Mouse (Mus musculus): ENCODE data around the gene Nudt9. TPM values are rescaled to one million over a fixed set of nuclear protein-coding genes. Genes with fewer than 3 reads are reported as not detected.
"Not testable (repeated sequence)": the region's sequence is repeated elsewhere in the genome, so short reads cannot be mapped to it uniquely, and the experiment has no call there.

Gene Nudt9
- polyA plus RNA-seq, 1 experiment from 2014 or later = 62.8 TPM

DNA sequence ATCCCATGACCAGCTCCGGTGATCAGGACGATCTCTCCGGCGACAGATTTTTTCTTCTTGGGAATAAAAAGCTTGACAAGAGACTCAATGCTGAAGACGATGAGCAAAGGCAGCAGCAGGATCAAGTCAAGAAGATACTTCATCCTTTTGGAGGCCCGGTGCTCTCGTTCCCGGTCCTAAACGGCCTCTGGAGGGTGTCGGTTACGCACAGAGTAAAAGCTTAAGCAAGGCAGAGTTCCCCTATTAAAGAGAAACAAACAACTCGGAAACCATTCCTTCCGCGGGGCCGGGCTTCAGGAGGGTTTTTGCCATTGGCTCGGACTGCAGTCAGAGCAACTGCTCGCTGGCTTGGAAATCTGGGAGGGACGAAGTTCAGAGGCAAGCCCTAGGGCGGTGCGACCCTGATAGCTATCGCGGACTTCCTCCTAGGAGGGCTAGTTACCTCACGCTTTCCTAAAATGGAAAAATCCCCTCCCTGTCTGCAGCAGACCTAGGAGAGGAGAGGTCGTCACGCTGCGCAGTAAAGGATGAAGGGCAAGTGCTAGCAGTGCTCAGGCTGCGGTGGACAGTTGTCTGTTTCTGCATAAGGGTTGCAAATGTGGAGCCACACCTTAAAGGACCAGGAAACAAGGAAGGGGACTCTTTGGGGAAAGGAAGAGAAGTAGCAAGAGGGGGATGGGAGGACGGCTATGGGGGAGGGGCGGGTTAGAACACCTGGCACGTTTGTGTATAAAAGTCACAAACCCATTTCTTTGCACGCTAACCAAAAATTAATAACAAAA lies 24.3 kb upstream of the Nudt9 start, which contains the start of gene Hsd17b11:
Gene Hsd17b11 (minus strand): TSS at position 323 of the 782 bp plus-strand sequence.
- Histone ChIP-seq H3K9me3 (no peaks in the 10 kb centered on the region), H3K36me3 (no peaks in the 10 kb centered on the region), H3K4me2 (peak within 1 kb of the TSS; percentile 76), H3K27me3 (replicated peaks) (no peaks in the 10 kb centered on the region), H3K4me3 (replicated peaks) (peak within 1 kb of the TSS; percentile 55), H3K9ac (peak within 1 kb of the TSS; percentile 50), H3K27ac (peak within 1 kb of the TSS; percentile 91), H3K4me1 (0 out of 2 replicates have a peak, but pooled peaks cover 11% of the 10 kb centered on the region)
- WGBS = under 1% methylated on average over 31 of the region's 31 CpGs
- ATAC-seq (ENCODE audit: insufficient read depth, low FRiP score, low read depth) = peak; percentile 95

DNA sequence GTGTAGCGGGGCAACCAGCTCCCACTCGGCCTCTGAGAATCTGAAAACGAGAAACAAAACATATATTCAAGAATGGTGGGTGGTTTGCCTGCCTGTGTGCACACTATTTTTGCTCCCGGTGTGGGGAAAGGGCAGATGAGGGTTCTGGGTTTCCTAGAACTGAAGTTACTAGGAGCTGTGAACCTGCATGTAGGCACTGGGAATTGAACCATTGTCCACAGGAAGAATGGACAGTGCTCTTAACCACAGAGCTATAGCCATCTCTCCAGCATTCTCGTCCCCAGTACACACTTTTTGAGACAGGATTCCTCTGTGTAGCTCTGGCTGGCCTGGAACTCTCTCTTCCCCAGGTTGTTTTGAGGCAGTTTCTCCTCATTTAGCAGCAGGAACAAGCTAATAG lies 23.5 kb upstream of the Nudt9 start:
- H3K4me3 ChIP-seq (replicated peaks) = peak overlapping the region; percentile 55; the same call in 1 of the 2 replicates
- H3K4me1 ChIP-seq = 0 out of 2 replicates have a peak, but pooled peaks cover 11% of the 10 kb centered on the region
- H3K9me3 ChIP-seq = no peaks in the 10 kb centered on the region
- no peak overlapping the region for H3K9ac ChIP-seq
- H3K27ac ChIP-seq = peak overlapping the region; percentile 91; the same call in 1 of the 2 replicates
- no peaks in the 10 kb centered on the region for H3K36me3 ChIP-seq
- peak overlapping the region; percentile 76 for H3K4me2 ChIP-seq
- 41% methylated on average over 5 of the region's 5 CpGs for WGBS
- H3K27me3 ChIP-seq (replicated peaks) = no peaks in the 10 kb centered on the region
- no peak for ATAC-seq (ENCODE audit: insufficient read depth, low FRiP score, low read depth)

DNA sequence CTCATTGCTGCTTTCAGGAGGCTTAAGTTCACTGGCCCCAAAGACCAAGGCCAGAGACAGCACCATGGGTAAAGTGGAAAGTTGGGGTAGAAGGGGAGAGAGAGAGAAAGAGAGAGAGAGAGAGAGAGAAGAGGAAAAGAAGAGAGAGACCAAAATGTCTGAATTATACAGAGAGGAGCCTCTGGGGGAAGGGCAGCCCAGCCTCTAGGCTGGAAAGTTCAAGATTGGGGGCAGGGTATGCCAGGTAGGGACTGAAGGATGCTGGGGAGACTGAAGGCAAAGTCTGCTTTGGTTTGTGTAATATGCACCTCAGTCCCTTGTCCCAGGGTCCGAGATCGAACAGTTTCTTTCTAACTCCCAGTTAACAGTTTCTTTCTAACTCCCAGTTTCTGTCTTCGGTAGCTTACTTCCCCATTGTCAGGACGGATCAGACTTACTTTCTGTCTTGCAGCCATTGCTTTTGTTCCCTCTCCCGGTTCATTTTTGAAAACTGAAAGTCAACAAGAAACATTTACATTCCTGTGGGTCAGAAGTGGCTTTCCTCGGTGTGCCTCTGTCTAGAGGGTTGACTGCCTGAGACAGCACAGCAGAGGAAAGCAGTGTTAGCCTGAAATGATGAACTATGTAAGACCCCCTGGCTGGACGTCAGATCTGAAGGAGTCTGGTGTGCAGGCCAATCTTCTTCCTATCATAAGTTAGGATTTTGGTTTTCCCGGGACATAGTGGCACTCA lies 22.7 kb upstream of the Nudt9 start:
- Histone ChIP-seq H3K4me1 (0 out of 2 replicates have a peak, but pooled peaks cover 11% of the 10 kb centered on the region), H3K9ac (no peak overlapping the region), H3K27ac (no peak overlapping the region; the same call in 1 of the 2 replicates), H3K4me3 (replicated peaks) (no peak overlapping the region), H3K9me3 (no peaks in the 10 kb centered on the region), H3K4me2 (0 out of 2 replicates have a peak overlapping the region, but pooled peaks have one; percentile 5), H3K27me3 (replicated peaks) (no peaks in the 10 kb centered on the region), H3K36me3 (no peaks in the 10 kb centered on the region)
- ATAC-seq (ENCODE audit: insufficient read depth, low FRiP score, low read depth) = no peak
- WGBS = 55% methylated on average over 8 of the region's 8 CpGs

DNA sequence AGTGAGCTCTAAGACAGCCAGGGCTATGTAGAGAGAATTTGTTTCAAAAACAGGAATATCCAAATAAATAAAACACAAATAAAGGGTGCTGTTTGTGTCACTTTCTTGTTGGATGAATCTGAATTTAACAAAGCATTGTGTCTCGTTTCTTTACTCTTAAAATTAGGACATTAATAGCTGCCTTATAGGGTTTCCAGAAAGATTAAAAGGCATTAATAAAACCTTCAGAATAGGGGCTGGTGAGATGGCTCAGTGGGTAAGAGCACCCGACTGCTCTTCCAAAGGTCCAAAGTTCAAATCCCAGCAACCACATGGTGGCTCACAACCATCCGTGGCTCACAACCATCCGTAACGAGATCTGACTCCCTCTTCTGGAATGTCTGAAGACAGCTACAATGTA lies 21.9 kb upstream of the Nudt9 start:
- WGBS = 76% methylated on average over 5 of the region's 5 CpGs
- not testable (repeated sequence) for H3K9me3 ChIP-seq; H3K27ac ChIP-seq; H3K4me3 ChIP-seq (replicated peaks); H3K27me3 ChIP-seq (replicated peaks); H3K36me3 ChIP-seq; ATAC-seq (ENCODE audit: insufficient read depth, low FRiP score, low read depth); H3K9ac ChIP-seq; H3K4me2 ChIP-seq
- 0 out of 2 replicates have a peak, but pooled peaks cover 11% of the 10 kb centered on the region for H3K4me1 ChIP-seq

DNA sequence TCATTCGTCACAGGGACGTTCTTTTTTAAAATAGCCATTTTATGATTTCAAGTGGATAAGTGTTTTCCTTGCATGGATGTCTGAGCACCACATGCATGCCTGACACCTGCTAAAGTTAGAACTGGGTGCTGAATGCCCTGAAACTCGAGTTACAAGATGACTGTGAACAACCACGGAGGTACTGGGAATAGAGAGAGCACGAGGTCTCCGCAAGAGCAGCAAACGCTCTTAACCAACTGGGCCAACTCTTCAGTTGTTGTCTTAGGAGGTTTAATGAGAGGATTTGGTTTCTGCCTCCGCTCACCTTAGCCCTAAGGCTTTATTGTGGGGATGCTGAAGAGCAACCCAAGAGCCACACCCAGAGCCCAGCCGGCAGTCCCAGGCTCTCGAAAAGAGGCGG lies 21.3 kb upstream of the Nudt9 start:
- no peak overlapping the region for H3K4me3 ChIP-seq (replicated peaks)
- no peak overlapping the region for H3K9ac ChIP-seq
- no peak overlapping the region for H3K27ac ChIP-seq
- WGBS = 68% methylated on average over 11 of the region's 11 CpGs
- H3K27me3 ChIP-seq (replicated peaks) = no peaks in the 10 kb centered on the region
- no peaks in the 10 kb centered on the region for H3K36me3 ChIP-seq
- ATAC-seq (ENCODE audit: insufficient read depth, low FRiP score, low read depth) = no peak
- H3K9me3 ChIP-seq = no peaks in the 10 kb centered on the region
- H3K4me2 ChIP-seq = no peak overlapping the region
- H3K4me1 ChIP-seq = 0 out of 2 replicates have a peak, but pooled peaks cover 11% of the 10 kb centered on the region

DNA sequence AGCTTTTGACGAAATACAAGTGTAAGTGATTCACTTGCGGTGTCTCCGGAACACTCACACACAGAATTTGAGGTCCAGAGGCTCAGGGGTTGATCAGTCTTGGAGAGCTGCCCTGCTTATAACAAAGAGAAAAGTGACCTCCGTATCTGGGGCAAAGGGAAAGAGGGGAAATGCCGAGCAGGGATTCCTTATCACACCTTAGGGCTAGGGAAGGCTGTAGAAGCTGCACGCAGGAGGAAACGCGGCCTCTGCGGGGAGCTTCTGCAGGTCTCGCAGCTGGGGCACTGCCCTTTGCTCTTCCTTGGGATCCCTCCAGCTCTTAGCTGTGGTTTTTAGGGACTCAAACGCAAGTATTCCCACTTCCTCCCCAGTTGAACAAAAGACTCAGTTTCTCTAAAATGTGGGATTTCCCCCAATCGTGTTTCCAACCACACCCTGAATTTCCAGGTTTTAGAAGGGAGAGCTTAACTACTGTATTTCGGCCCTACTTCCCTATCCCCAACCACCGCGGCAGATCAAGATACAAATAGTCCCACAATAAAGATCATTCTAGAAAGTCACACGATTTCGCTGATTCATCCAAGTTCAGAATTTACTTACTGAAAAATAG lies 20.8 kb upstream of the Nudt9 start:
- no peaks in the 10 kb centered on the region for H3K27me3 ChIP-seq (replicated peaks)
- H3K4me2 ChIP-seq = no peak overlapping the region; the same call in 1 of the 2 replicates
- H3K9ac ChIP-seq = no peak overlapping the region
- no peaks in the 10 kb centered on the region for H3K9me3 ChIP-seq
- H3K27ac ChIP-seq = no peak overlapping the region
- H3K4me1 ChIP-seq = 0 out of 2 replicates have a peak, but pooled peaks cover 8% of the 10 kb centered on the region
- 45% methylated on average over 17 of the region's 17 CpGs for WGBS
- no peak for ATAC-seq (ENCODE audit: insufficient read depth, low FRiP score, low read depth)
- no peak overlapping the region for H3K4me3 ChIP-seq (replicated peaks)
- no peaks in the 10 kb centered on the region for H3K36me3 ChIP-seq

DNA sequence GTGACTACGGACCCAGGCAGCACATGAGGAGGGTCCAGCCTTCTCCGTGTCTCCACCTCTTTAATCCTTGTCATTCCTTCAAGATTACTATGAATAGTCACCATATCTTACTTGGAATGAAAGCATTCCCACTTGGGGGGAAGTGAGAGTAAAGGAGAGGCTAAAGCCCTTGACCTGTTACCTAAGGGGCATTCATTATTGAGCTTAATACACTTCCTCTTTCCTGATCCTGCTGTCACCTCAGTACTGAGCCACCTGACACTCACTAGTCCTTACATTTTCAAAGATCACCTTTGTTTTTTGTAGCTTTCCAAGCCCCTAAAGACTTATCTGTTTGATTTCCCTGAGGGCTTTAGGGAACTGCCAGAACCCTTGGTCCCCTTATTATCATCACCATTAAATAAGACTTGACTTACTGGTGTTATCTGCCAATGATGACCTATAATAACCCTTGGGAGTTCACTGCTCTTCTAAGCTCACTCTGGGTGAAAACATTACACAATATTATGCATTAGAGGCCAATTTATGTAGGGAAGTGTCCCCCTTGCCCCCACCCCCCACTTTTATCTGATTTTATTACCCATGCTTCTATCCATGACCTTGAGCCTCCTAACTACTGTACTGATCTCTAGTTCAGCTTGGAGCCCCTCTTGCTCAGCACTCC lies 13.5 kb upstream of the Nudt9 start:
- Histone ChIP-seq H3K36me3 (no peaks in the 10 kb centered on the region), H3K4me3 (replicated peaks) (no peak overlapping the region), H3K4me2 (no peak overlapping the region), H3K4me1 (no peaks in the 10 kb centered on the region), H3K27me3 (replicated peaks) (no peaks in the 10 kb centered on the region), H3K27ac (no peak overlapping the region), H3K9ac (no peak overlapping the region), H3K9me3 (no peaks in the 10 kb centered on the region)
- ATAC-seq (ENCODE audit: insufficient read depth, low FRiP score, low read depth) = no peak
- WGBS = 83% methylated on average over 2 of the region's 2 CpGs

DNA sequence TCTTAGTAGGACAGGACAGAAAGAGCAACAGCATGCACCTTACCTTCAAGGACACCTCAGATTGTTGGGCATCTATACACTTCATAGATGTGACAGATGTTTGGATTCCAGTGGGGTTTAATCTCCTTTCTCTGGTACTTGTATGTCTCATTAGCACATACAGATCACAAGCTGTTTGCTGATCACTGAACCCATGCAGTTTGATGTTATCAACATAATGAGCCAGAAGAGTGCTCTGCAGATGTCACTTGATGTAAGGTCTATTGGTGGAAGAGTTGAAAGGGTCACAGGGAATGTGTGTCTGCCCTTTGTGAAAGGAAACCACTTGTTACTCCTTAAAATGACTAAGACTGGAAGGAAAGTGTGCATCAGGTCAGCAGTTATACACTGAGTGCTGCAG lies 11.0 kb upstream of the Nudt9 start:
- H3K9me3 ChIP-seq = no peaks in the 10 kb centered on the region
- no peak for ATAC-seq (ENCODE audit: insufficient read depth, low FRiP score, low read depth)

DNA sequence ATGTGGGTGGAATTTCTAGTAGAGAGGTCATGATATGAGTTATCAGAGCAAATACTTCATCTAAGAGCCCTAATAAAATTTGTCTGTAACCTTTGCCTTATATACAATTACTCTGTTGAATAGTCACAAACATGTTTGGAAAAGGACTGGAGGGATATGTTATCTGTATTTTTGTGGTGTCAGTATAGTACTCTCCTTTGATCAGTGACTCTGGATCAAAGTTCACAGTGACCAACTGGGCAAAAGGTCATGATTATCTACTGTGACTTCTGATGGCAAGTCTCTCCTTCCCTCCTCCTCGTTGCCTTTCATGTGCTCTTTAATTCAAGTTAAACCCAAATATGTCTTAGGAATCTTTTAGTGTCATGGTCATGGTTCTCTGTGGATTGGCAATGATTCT lies 10.3 kb upstream of the Nudt9 start:
- WGBS = 41% methylated on average over 1 of the region's 1 CpGs
- H3K4me2 ChIP-seq = no peak overlapping the region
- H3K36me3 ChIP-seq = no peaks in the 10 kb centered on the region
- H3K27ac ChIP-seq = no peak overlapping the region
- no peaks in the 10 kb centered on the region for H3K27me3 ChIP-seq (replicated peaks)
- H3K9ac ChIP-seq = no peak overlapping the region
- no peaks in the 10 kb centered on the region for H3K9me3 ChIP-seq
- no peak overlapping the region for H3K4me3 ChIP-seq (replicated peaks)
- no peak for ATAC-seq (ENCODE audit: insufficient read depth, low FRiP score, low read depth)
- no peaks in the 10 kb centered on the region for H3K4me1 ChIP-seq

More for the DNA sequence above, 11.0 kb upstream of the Nudt9 start:
- no peaks in the 10 kb centered on the region for H3K4me1 ChIP-seq
- H3K27ac ChIP-seq = no peak overlapping the region
- H3K27me3 ChIP-seq (replicated peaks) = no peaks in the 10 kb centered on the region
- no peak overlapping the region for H3K9ac ChIP-seq
- H3K36me3 ChIP-seq = no peaks in the 10 kb centered on the region
- H3K4me2 ChIP-seq = no peak overlapping the region
- H3K4me3 ChIP-seq (replicated peaks) = no peak overlapping the region

DNA sequence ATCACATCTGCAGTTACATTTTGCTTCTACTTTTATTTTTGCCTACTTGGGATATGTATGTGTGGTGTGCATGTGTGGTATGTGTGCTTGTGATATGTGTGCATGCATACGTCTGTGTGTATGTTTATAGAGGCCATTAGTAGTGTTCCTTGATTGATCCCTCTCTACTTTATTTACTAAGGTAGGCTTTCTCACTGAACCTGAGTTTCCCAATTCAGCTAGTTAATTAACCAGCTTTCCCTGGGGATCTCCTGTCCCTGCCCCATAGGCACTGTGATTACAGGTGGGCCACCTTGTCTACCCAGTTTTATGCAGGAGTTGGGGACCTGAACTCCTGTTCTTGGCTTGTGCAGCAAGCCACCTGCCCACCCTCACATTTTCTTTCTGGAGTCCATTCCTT lies 9.4 kb upstream of the Nudt9 start:
- H3K9ac ChIP-seq = no peak overlapping the region
- H3K4me2 ChIP-seq = no peak overlapping the region
- H3K4me3 ChIP-seq (replicated peaks) = no peak overlapping the region
- no peak overlapping the region for H3K27ac ChIP-seq
- H3K4me1 ChIP-seq = no peaks in the 10 kb centered on the region
- no peaks in the 10 kb centered on the region for H3K9me3 ChIP-seq
- no peaks in the 10 kb centered on the region for H3K36me3 ChIP-seq
- 82% methylated on average over 1 of the region's 1 CpGs for WGBS
- no peaks in the 10 kb centered on the region for H3K27me3 ChIP-seq (replicated peaks)
- no peak for ATAC-seq (ENCODE audit: insufficient read depth, low FRiP score, low read depth)

DNA sequence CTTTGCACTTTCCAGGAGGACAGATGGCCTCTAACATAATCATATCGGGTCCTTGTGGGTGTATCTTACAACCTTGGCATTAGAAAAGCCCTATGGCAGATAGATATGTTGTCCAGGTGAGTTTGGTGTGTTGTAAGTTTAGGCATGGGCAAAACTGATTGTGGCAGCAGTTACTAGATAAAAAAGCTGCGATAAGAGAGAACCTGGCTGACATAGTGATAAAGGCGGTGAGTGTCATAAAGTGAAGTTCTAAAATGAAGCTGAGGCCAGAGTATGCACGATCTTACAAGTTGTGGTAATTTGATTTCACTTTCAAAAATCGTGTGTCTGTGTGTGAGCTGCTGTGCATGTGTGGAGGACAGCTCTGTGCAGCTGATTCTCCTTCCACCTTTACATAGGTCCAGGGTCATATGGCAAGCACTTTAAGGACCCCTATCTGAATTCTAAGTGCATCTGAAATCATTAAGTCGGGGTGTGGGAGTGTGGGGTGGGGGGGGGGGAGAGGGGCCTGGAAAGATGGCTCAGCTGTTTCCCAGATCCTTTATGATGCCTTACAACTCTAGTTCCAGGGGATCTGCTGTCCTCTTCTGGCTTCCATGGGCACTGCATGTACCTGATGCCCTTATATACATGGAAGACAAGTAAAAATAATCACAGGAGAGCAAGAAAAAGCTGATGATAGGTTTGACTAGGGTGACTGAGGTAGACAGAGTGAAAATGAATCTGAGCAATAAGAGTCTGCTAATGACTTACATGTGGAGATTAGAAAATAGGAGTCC lies 6.8 kb upstream of the Nudt9 start:
- Histone ChIP-seq H3K27me3 (replicated peaks) (no peaks in the 10 kb centered on the region), H3K4me1 (no peaks in the 10 kb centered on the region), H3K27ac (no peak overlapping the region), H3K9me3 (no peaks in the 10 kb centered on the region), H3K36me3 (no peaks in the 10 kb centered on the region), H3K4me2 (no peak overlapping the region), H3K4me3 (replicated peaks) (no peak overlapping the region), H3K9ac (no peak overlapping the region)
- WGBS = 59% methylated on average over 6 of the region's 6 CpGs
- ATAC-seq (ENCODE audit: insufficient read depth, low FRiP score, low read depth) = no peak
